Mouse (Mus musculus) hindbrain, embryonic 13.5 days (tissue): ENCODE results near the gene Zfp94. TPM values are rescaled to one million over a fixed set of nuclear protein-coding genes. Genes with fewer than 3 reads are reported as not detected.

ENCODE experiments used
- ATAC-seq: fragments of 200-750 bp; cut with Nextera tagmentation; 2 replicates; pipeline ENCODE4 v1.8.0; 2017; ENCODE audit warnings: moderate TSS enrichment; ENCODE audit not compliant: low FRiP score
- H3K27ac ChIP-seq: fragments of 300-500 bp; sonication (generic); 2 replicates; pipeline ENCODE4 v1.5.1; 2015; ENCODE audit warnings: inconsistent platforms, mild to moderate bottlenecking, moderate library complexity
- H3K27me3 ChIP-seq: fragments of 300-500 bp; sonication (generic); 2 replicates; pipeline ENCODE4 v1.6.1; 2015; ENCODE audit warnings: mild to moderate bottlenecking, inconsistent platforms
- H3K36me3 ChIP-seq: fragments of 300-500 bp; sonication (generic); 2 replicates; pipeline ENCODE4 v1.6.1; 2015; ENCODE audit warnings: mild to moderate bottlenecking, inconsistent platforms
- H3K4me1 ChIP-seq: fragments of 300-500 bp; sonication (generic); replicated peaks from 2 replicates; pipeline ENCODE4 v1.6.1; 2015; ENCODE audit warnings: inconsistent platforms
- H3K4me2 ChIP-seq: fragments of 300-500 bp; sonication (generic); 2 replicates; pipeline ENCODE4 v1.6.1; 2015; ENCODE audit warnings: inconsistent platforms, mild to moderate bottlenecking, moderate library complexity
- H3K4me3 ChIP-seq: fragments of 300-500 bp; sonication (generic); 2 replicates; pipeline ENCODE4 v1.5.1; 2015; ENCODE audit warnings: mild to moderate bottlenecking, inconsistent platforms
- H3K9ac ChIP-seq: fragments of 300-500 bp; sonication (generic); 2 replicates; pipeline ENCODE4 v1.6.1; 2015; ENCODE audit warnings: mild to moderate bottlenecking, inconsistent platforms
- H3K9me3 ChIP-seq: fragments of 300-500 bp; sonication (generic); 2 replicates; pipeline ENCODE4 v1.6.1; 2016; ENCODE audit warnings: inconsistent platforms
- WGBS: fragments of 180-500 bp; shearing (Covaris S2); methylation state at CpG from one replicate; pipeline ENCODE4 v1.1.7; 2015; 5-methylcytosine and 5-hydroxymethylcytosine counted together
- polyA plus RNA-seq: library from polyadenylated mRNA; unstranded; fragments of >200 nt; fragmentation: Nextera tagmentation; extraction: Ambion mirVana; gene quantifications from 2 replicates; pipeline ENCODE4 v1.2.1, GENCODE M21; 2015

Zfp94 gene
- 18.5 and 20.7 TPM in 2 replicates for polyA plus RNA-seq

- Histone ChIP-seq H3K4me1 (peaks cover 11% of the 10 kb centered on the region), H3K4me3 (peak within 1 kb of the TSS; percentile 56), H3K9me3 (no peaks in the 10 kb centered on the region), H3K36me3 (peaks cover 21% of the 10 kb centered on the region), H3K9ac (peak within 1 kb of the TSS; percentile 87), H3K27me3 (peaks cover 10% of the 10 kb centered on the region), H3K4me2 (peak within 1 kb of the TSS; percentile 72), H3K27ac (peak within 1 kb of the TSS; percentile 86)
- WGBS, result under 1% methylated on average over 33 of the region's 33 CpGs
- peak; percentile 96 for ATAC-seq
Observed at GRCm38 (mm10) chr7:24316567-24317092, at the start of gene Zfp94. TSS of gene Zfp94 (minus strand) at chr7:24316666.

GRCm38 (mm10) chr7:24365258-24366014 lies 49.0 kb upstream of the Zfp94 start:
- Histone ChIP-seq H3K4me3 (no peak overlapping the region), H3K9ac (peak overlapping the region; percentile 53; the same call in 1 of the 2 replicates), H3K4me1 (0 out of 2 replicates have a peak, but pooled peaks cover 2% of the 10 kb centered on the region), H3K36me3 (no peaks in the 10 kb centered on the region), H3K9me3 (no peaks in the 10 kb centered on the region), H3K4me2 (no peak overlapping the region), H3K27me3 (peaks cover 6% of the 10 kb centered on the region; the same call in 1 of the 2 replicates), H3K27ac (no peak overlapping the region)
- WGBS, result 85% methylated on average over 5 of the region's 5 CpGs
- ATAC-seq, result peak; percentile 55

GRCm38 (mm10) chr7:24364827-24365226 lies 48.4 kb upstream of the Zfp94 start:
- Histone ChIP-seq H3K27me3 (peaks cover 6% of the 10 kb centered on the region; the same call in 1 of the 2 replicates), H3K9ac (peak overlapping the region; percentile 53; the same call in 1 of the 2 replicates), H3K4me2 (no peak overlapping the region), H3K9me3 (no peaks in the 10 kb centered on the region), H3K36me3 (no peaks in the 10 kb centered on the region), H3K27ac (no peak overlapping the region), H3K4me1 (0 out of 2 replicates have a peak, but pooled peaks cover 2% of the 10 kb centered on the region), H3K4me3 (no peak overlapping the region)
- ATAC-seq, result peak; percentile 75
- 23% methylated on average over 10 of the region's 10 CpGs for WGBS

- H3K9me3 ChIP-seq, result no peaks in the 10 kb centered on the region
- H3K9ac ChIP-seq, result no peak overlapping the region
- peaks cover 6% of the 10 kb centered on the region; the same call in 1 of the 2 replicates for H3K27me3 ChIP-seq
- WGBS, result 33% methylated on average over 6 of the region's 7 CpGs
- H3K27ac ChIP-seq, result no peak overlapping the region
- H3K4me2 ChIP-seq, result no peak overlapping the region
- ATAC-seq, result no peak
- no peak overlapping the region for H3K4me3 ChIP-seq
- 0 out of 2 replicates have a peak, but pooled peaks cover 2% of the 10 kb centered on the region for H3K4me1 ChIP-seq
- H3K36me3 ChIP-seq, result no peaks in the 10 kb centered on the region
Observed at GRCm38 (mm10) chr7:24363228-24363627, 46.8 kb upstream of the Zfp94 start.

GRCm38 (mm10) chr7:24361001-24361400 lies 44.5 kb upstream of the Zfp94 start:
- 71% methylated on average over 4 of the region's 4 CpGs for WGBS
- ATAC-seq, result no peak
- no peak overlapping the region for H3K9ac ChIP-seq
- peaks cover 6% of the 10 kb centered on the region; the same call in 1 of the 2 replicates for H3K27me3 ChIP-seq
- H3K4me2 ChIP-seq, result no peak overlapping the region
- H3K9me3 ChIP-seq, result 0 out of 2 replicates have a peak, but pooled peaks cover 4% of the 10 kb centered on the region
- no peak overlapping the region for H3K27ac ChIP-seq
- no peak overlapping the region for H3K4me3 ChIP-seq
- no peaks in the 10 kb centered on the region for H3K36me3 ChIP-seq
- H3K4me1 ChIP-seq, result 0 out of 2 replicates have a peak, but pooled peaks cover 2% of the 10 kb centered on the region

GRCm38 (mm10) chr7:24359269-24359668 lies 42.8 kb upstream of the Zfp94 start:
- no peak for ATAC-seq
- no peak overlapping the region for H3K4me2 ChIP-seq
- H3K4me1 ChIP-seq, result no peaks in the 10 kb centered on the region
- no peak overlapping the region for H3K27ac ChIP-seq
- H3K9me3 ChIP-seq, result 0 out of 2 replicates have a peak, but pooled peaks cover 4% of the 10 kb centered on the region
- H3K27me3 ChIP-seq, result peaks cover 9% of the 10 kb centered on the region; the same call in 1 of the 2 replicates
- H3K9ac ChIP-seq, result no peak overlapping the region
- 26% methylated on average over 9 of the region's 9 CpGs for WGBS
- H3K36me3 ChIP-seq, result no peaks in the 10 kb centered on the region
- H3K4me3 ChIP-seq, result no peak overlapping the region

GRCm38 (mm10) chr7:24357899-24358298 lies 41.4 kb upstream of the Zfp94 start:
- WGBS, result 49% methylated on average over 4 of the region's 4 CpGs
- H3K36me3 ChIP-seq, result no peaks in the 10 kb centered on the region

GRCm38 (mm10) chr7:24356081-24356480 lies 39.6 kb upstream of the Zfp94 start:
- Histone ChIP-seq H3K36me3 (no peaks in the 10 kb centered on the region), H3K9ac (no peak overlapping the region), H3K4me1 (no peaks in the 10 kb centered on the region), H3K4me2 (no peak overlapping the region), H3K9me3 (0 out of 2 replicates have a peak, but pooled peaks cover 4% of the 10 kb centered on the region), H3K27ac (no peak overlapping the region), H3K4me3 (no peak overlapping the region), H3K27me3 (peaks cover 9% of the 10 kb centered on the region; the same call in 1 of the 2 replicates)
- ATAC-seq, result no peak
- WGBS, result 87% methylated on average over 10 of the region's 10 CpGs

More at GRCm38 (mm10) chr7:24357899-24358298, 41.4 kb upstream of the Zfp94 start:
- Histone ChIP-seq H3K27me3 (peaks cover 9% of the 10 kb centered on the region; the same call in 1 of the 2 replicates), H3K9ac (no peak overlapping the region), H3K4me3 (no peak overlapping the region), H3K4me1 (no peaks in the 10 kb centered on the region), H3K27ac (no peak overlapping the region), H3K9me3 (0 out of 2 replicates have a peak, but pooled peaks cover 4% of the 10 kb centered on the region), H3K4me2 (no peak overlapping the region)
- no peak for ATAC-seq

- Histone ChIP-seq H3K9me3 (0 out of 2 replicates have a peak, but pooled peaks cover 4% of the 10 kb centered on the region), H3K36me3 (no peaks in the 10 kb centered on the region), H3K4me2 (no peak overlapping the region), H3K27me3 (peaks cover 11% of the 10 kb centered on the region; the same call in 1 of the 2 replicates), H3K4me1 (no peaks in the 10 kb centered on the region), H3K4me3 (no peak overlapping the region), H3K27ac (no peak overlapping the region), H3K9ac (no peak overlapping the region)
- 90% methylated on average over 6 of the region's 6 CpGs for WGBS
- ATAC-seq, result no peak
Observed at GRCm38 (mm10) chr7:24355646-24356045, 39.2 kb upstream of the Zfp94 start.

GRCm38 (mm10) chr7:24348896-24349295 lies 32.4 kb upstream of the Zfp94 start, which contains the start of gene Lypd5:
TSS of gene Lypd5 (plus strand) at chr7:24349196.
- ATAC-seq, result no peak

GRCm38 (mm10) chr7:24346444-24346843 lies 30.0 kb upstream of the Zfp94 start:
- H3K27ac ChIP-seq, result no peak overlapping the region
- H3K36me3 ChIP-seq, result no peaks in the 10 kb centered on the region
- H3K27me3 ChIP-seq, result 0 out of 2 replicates have a peak, but pooled peaks cover 5% of the 10 kb centered on the region
- no peak for ATAC-seq
- 74% methylated on average over 5 of the region's 5 CpGs for WGBS
- no peak overlapping the region for H3K9ac ChIP-seq
- no peaks in the 10 kb centered on the region for H3K4me1 ChIP-seq
- no peaks in the 10 kb centered on the region for H3K9me3 ChIP-seq
- H3K4me2 ChIP-seq, result no peak overlapping the region
- H3K4me3 ChIP-seq, result no peak overlapping the region

More at GRCm38 (mm10) chr7:24348896-24349295, 32.4 kb upstream of the Zfp94 start, which contains the start of gene Lypd5:
- H3K9me3 ChIP-seq, result no peaks in the 10 kb centered on the region
- H3K9ac ChIP-seq, result peak within 1 kb of the TSS; percentile 1; the same call in 1 of the 2 replicates
- no peak within 1 kb of the TSS for H3K27ac ChIP-seq
- no peak within 1 kb of the TSS for H3K4me2 ChIP-seq
- H3K27me3 ChIP-seq, result 0 out of 2 replicates have a peak, but pooled peaks cover 8% of the 10 kb centered on the region
- H3K4me1 ChIP-seq, result no peaks in the 10 kb centered on the region
- 61% methylated on average over 6 of the region's 6 CpGs for whole genome bisulfite sequencing
- no peak within 1 kb of the TSS for H3K4me3 ChIP-seq
- H3K36me3 ChIP-seq, result no peaks in the 10 kb centered on the region

GRCm38 (mm10) chr7:24343701-24344272 lies 27.3 kb upstream of the Zfp94 start:
- Histone ChIP-seq H3K9me3 (0 out of 2 replicates have a peak, but pooled peaks cover 4% of the 10 kb centered on the region), H3K4me3 (no peak overlapping the region), H3K4me2 (no peak overlapping the region), H3K4me1 (no peaks in the 10 kb centered on the region), H3K36me3 (no peaks in the 10 kb centered on the region), H3K27me3 (no peaks in the 10 kb centered on the region), H3K9ac (no peak overlapping the region), H3K27ac (no peak overlapping the region; the same call in 1 of the 2 replicates)
- ATAC-seq, result no peak
- WGBS, result 64% methylated on average over 7 of the region's 7 CpGs
